11 mouse cellular contexts compared by ENCODE assay signal in the genomic region with DNA sequence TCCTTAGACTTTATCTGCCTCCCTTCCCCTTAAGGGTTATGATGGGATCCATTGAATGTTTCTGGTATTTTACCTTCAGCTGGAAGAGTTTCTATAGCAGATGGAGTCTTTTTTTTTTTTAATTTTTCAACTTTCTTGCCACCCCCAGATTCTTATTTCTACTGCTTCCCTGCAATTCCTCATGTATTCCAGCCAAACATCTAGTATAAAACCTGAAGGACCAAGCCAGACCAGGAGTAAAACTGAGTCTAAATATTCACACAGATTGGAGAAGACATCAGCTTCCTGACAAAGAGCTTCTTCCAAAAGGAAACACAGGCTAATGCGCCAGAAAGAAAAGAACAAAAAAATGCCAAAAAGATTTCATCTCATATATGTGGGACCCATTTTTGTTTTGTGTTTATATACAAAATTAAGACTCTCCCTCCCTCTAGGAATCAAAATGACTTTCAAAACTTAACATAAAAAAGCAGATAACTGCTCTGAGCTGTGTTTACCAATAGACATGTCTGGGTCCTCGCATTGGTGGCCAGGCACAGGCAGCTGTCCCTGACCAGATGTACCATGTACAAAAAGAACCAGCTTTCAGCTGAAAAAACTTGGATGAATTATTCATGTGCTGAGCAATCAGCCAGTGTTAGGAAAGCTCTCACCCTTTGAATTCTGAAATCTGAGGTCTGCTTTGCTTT.
DNase-seq lines count a peak whose midpoint lies in the region; ATAC-seq and TF ChIP-seq lines count a peak whose summit lies in the region.
"Had no signal": no experiment of that assay in that cellular context is flagged by ENCODE, and none has a peak within 500 bp of the region (broad histone marks: within the 10 kb centered on the region; RNA-seq: fewer than 3 reads in every experiment).

No protein-coding gene starts in this region.

- ATAC-seq in frontal cortex, adult (ENCODE audit: low TSS enrichment): peak; percentile 86
- ATAC-seq in lung, postnatal 0 days: 0 out of 2 replicates have a peak, but pooled peaks have one; percentile 47
- peak; percentile 82 for ATAC-seq in midbrain, embryonic 12.5 days (ENCODE audit: low FRiP score, low read depth)

- no peaks in the 10 kb centered on the region for H3K36me3 ChIP-seq in lung, postnatal 0 days (ENCODE audit: insufficient read depth, low read length)
- no peaks in the 10 kb centered on the region for H3K36me3 ChIP-seq in midbrain, embryonic 12.5 days

- DNase-seq in frontal cortex, postnatal 10 days (ENCODE audit: low spot score in 2 of 2): no peak
- peak; percentile 52 for DNase-seq in lung, postnatal 0 days (ENCODE audit: low spot score)
- no peak for DNase-seq in lung, postnatal 25 days (ENCODE audit: low spot score)
- DNase-seq in heart, postnatal 10 days: peak; percentile 24 to 32
- no peak for DNase-seq in cerebellum, postnatal 14 days
- no peak for DNase-seq in kidney, adult 18-20 months
- DNase-seq: kidney, adult 11 months; thymus, adult 18-20 months had no signal

- TF ChIP-seq CTCF in lung, postnatal 0 days (IDR thresholded peaks at IDR 0.05): no peak

- no peak overlapping the region for H3K4me3 ChIP-seq in lung, postnatal 0 days (ENCODE audit: low read depth, low read length)
- H3K4me3 ChIP-seq in midbrain, embryonic 12.5 days: no peak overlapping the region

- H3K9me3 ChIP-seq in lung, postnatal 0 days (ENCODE audit: low read length): no peaks in the 10 kb centered on the region
- H3K9me3 ChIP-seq in midbrain, embryonic 12.5 days: no peaks in the 10 kb centered on the region

- TF ChIP-seq EP300 in lung, postnatal 0 days (IDR thresholded peaks at IDR 0.05): no peak

- H3K9ac ChIP-seq in lung, postnatal 0 days (replicated peaks; ENCODE audit: low read depth): no peak overlapping the region
- H3K9ac ChIP-seq in midbrain, embryonic 12.5 days (replicated peaks): no peak overlapping the region
- H3K9ac ChIP-seq: liver, embryonic 14.5 days had no signal

- no peak overlapping the region for H3K4me2 ChIP-seq in lung, postnatal 0 days (replicated peaks; ENCODE audit: low read depth, low read length)
- H3K4me2 ChIP-seq in midbrain, embryonic 12.5 days (replicated peaks): no peak overlapping the region

- WGBS in lung, postnatal 0 days: 65% methylated on average over 2 of the region's 2 CpGs
- WGBS in midbrain, embryonic 12.5 days: 62% methylated on average over 2 of the region's 2 CpGs

- peaks cover 10% of the 10 kb centered on the region; the same call in 1 of the 2 replicates for H3K4me1 ChIP-seq in lung, postnatal 0 days (ENCODE audit: insufficient read depth, low read depth, low read length)
- peaks cover 14% of the 10 kb centered on the region; the same call in 1 of the 2 replicates for H3K4me1 ChIP-seq in midbrain, embryonic 12.5 days

- intact Hi-C loops in heart, postnatal 10 days (cut with DNase I): loop anchor here (5.0 kb wide), 1 partner anchor 38 kb away; no protein-coding TSS in a partner anchor

- no peaks in the 10 kb centered on the region for H3K27me3 ChIP-seq in lung, postnatal 0 days (replicated peaks; ENCODE audit: insufficient read depth, low read length)
- H3K27me3 ChIP-seq in midbrain, embryonic 12.5 days: no peaks in the 10 kb centered on the region

- H3K27ac ChIP-seq in lung, postnatal 0 days (ENCODE audit: low read length): no peak overlapping the region
- peak overlapping the region; percentile 52; the same call in 1 of the 2 replicates for H3K27ac ChIP-seq in midbrain, embryonic 12.5 days (replicated peaks)
- H3K27ac ChIP-seq: liver, embryonic 14.5 days had no signal

Comparison
In these comparisons a context has a peak if more than half of its experiments do, and no peak if none do; other contexts are left out.
1. DNase-seq: peak in lung, postnatal 0 days (single experiment) and heart, postnatal 10 days (2 of 2); none in frontal cortex, postnatal 10 days (0 of 2), lung, postnatal 25 days (single experiment), cerebellum, postnatal 14 days (0 of 2) and kidney, adult 18-20 months (single experiment).
2. Peak in every context shown above with its lines, with median percentiles within 50 percentile points of each other: ATAC-seq.